Mouse (Mus musculus): ENCODE data around the gene Timm29. TPM values are rescaled to one million over a fixed set of nuclear protein-coding genes. Genes with fewer than 3 reads are reported as not detected.

The Timm29 gene
- polyA plus RNA-seq, 1 experiment, result 17.0 TPM

- H3K4me3 ChIP-seq (ENCODE audit: control insufficient read depth, low read depth, low read length), result no peak overlapping the region
- H3K27me3 ChIP-seq (ENCODE audit: control insufficient read depth, insufficient read depth, low read length), result no peaks in the 10 kb centered on the region
- H3K4me1 ChIP-seq (ENCODE audit: control insufficient read depth, insufficient read depth, low read length), result no peaks in the 10 kb centered on the region; the same call in 1 of the 2 replicates
- TF ChIP-seq POLR2A (IDR thresholded peaks at IDR 0.05; ENCODE audit: control insufficient read depth, low read depth, low read length) (no peak), CTCF (IDR thresholded peaks at IDR 0.05; ENCODE audit: control insufficient read depth, insufficient read depth, insufficient replicate concordance, low read depth, low read length) (no peak)
- no peak overlapping the region for H3K27ac ChIP-seq (ENCODE audit: control insufficient read depth, insufficient read depth, low read depth, low read length)
- no peaks in the 10 kb centered on the region for H3K36me3 ChIP-seq (ENCODE audit: control insufficient read depth, insufficient read depth, low read length)
Measured at GRCm38 (mm10) chr9:21553607-21554273, 38.8 kb upstream of the Timm29 start.

GRCm38 (mm10) chr9:21555198-21555742, 37.3 kb upstream of the Timm29 start:
- Histone ChIP-seq H3K4me3 (ENCODE audit: control insufficient read depth, low read depth, low read length) (no peak overlapping the region), H3K27ac (ENCODE audit: control insufficient read depth, insufficient read depth, low read depth, low read length) (no peak overlapping the region), H3K36me3 (ENCODE audit: control insufficient read depth, insufficient read depth, low read length) (no peaks in the 10 kb centered on the region), H3K4me1 (ENCODE audit: control insufficient read depth, insufficient read depth, low read length) (no peaks in the 10 kb centered on the region; the same call in 1 of the 2 replicates), H3K27me3 (ENCODE audit: control insufficient read depth, insufficient read depth, low read length) (no peaks in the 10 kb centered on the region)
- no peak for TF ChIP-seq CTCF (IDR thresholded peaks at IDR 0.05; ENCODE audit: control insufficient read depth, insufficient read depth, insufficient replicate concordance, low read depth, low read length)
- TF ChIP-seq POLR2A (IDR thresholded peaks at IDR 0.05; ENCODE audit: control insufficient read depth, low read depth, low read length), result no peak

- no peaks in the 10 kb centered on the region for H3K36me3 ChIP-seq (ENCODE audit: control insufficient read depth, insufficient read depth, low read length)
Measured at GRCm38 (mm10) chr9:21556996-21557395, 35.5 kb upstream of the Timm29 start.

GRCm38 (mm10) chr9:21557556-21557955, 35.0 kb upstream of the Timm29 start:
- H3K27me3 ChIP-seq (ENCODE audit: control insufficient read depth, insufficient read depth, low read length), result no peaks in the 10 kb centered on the region
- H3K4me1 ChIP-seq (ENCODE audit: control insufficient read depth, insufficient read depth, low read length), result no peaks in the 10 kb centered on the region; the same call in 1 of the 2 replicates
- TF ChIP-seq POLR2A (IDR thresholded peaks at IDR 0.05; ENCODE audit: control insufficient read depth, low read depth, low read length) (no peak), CTCF (IDR thresholded peaks at IDR 0.05; ENCODE audit: control insufficient read depth, insufficient read depth, insufficient replicate concordance, low read depth, low read length) (no peak)
- H3K36me3 ChIP-seq (ENCODE audit: control insufficient read depth, insufficient read depth, low read length), result no peaks in the 10 kb centered on the region
- H3K4me3 ChIP-seq (ENCODE audit: control insufficient read depth, low read depth, low read length), result no peak overlapping the region
- no peak overlapping the region for H3K27ac ChIP-seq (ENCODE audit: control insufficient read depth, insufficient read depth, low read depth, low read length)

More at GRCm38 (mm10) chr9:21556996-21557395, 35.5 kb upstream of the Timm29 start:
- Histone ChIP-seq H3K4me1 (ENCODE audit: control insufficient read depth, insufficient read depth, low read length) (no peaks in the 10 kb centered on the region; the same call in 1 of the 2 replicates), H3K4me3 (ENCODE audit: control insufficient read depth, low read depth, low read length) (no peak overlapping the region), H3K27me3 (ENCODE audit: control insufficient read depth, insufficient read depth, low read length) (no peaks in the 10 kb centered on the region), H3K27ac (ENCODE audit: control insufficient read depth, insufficient read depth, low read depth, low read length) (no peak overlapping the region)
- TF ChIP-seq CTCF (IDR thresholded peaks at IDR 0.05; ENCODE audit: control insufficient read depth, insufficient read depth, insufficient replicate concordance, low read depth, low read length), result no peak
- TF ChIP-seq POLR2A (IDR thresholded peaks at IDR 0.05; ENCODE audit: control insufficient read depth, low read depth, low read length), result no peak

- H3K4me1 ChIP-seq (ENCODE audit: control insufficient read depth, insufficient read depth, low read length), result no peaks in the 10 kb centered on the region; the same call in 1 of the 2 replicates
- H3K27ac ChIP-seq (ENCODE audit: control insufficient read depth, insufficient read depth, low read depth, low read length), result no peak overlapping the region
- no peak for TF ChIP-seq CTCF (IDR thresholded peaks at IDR 0.05; ENCODE audit: control insufficient read depth, insufficient read depth, insufficient replicate concordance, low read depth, low read length)
- TF ChIP-seq POLR2A (IDR thresholded peaks at IDR 0.05; ENCODE audit: control insufficient read depth, low read depth, low read length), result no peak
- no peaks in the 10 kb centered on the region for H3K27me3 ChIP-seq (ENCODE audit: control insufficient read depth, insufficient read depth, low read length)
- no peaks in the 10 kb centered on the region for H3K36me3 ChIP-seq (ENCODE audit: control insufficient read depth, insufficient read depth, low read length)
- H3K4me3 ChIP-seq (ENCODE audit: control insufficient read depth, low read depth, low read length), result no peak overlapping the region
Measured at GRCm38 (mm10) chr9:21558366-21558765, 34.2 kb upstream of the Timm29 start.

- Histone ChIP-seq H3K4me3 (ENCODE audit: control insufficient read depth, low read depth, low read length) (no peak overlapping the region), H3K36me3 (ENCODE audit: control insufficient read depth, insufficient read depth, low read length) (no peaks in the 10 kb centered on the region), H3K4me1 (ENCODE audit: control insufficient read depth, insufficient read depth, low read length) (no peaks in the 10 kb centered on the region; the same call in 1 of the 2 replicates), H3K27me3 (ENCODE audit: control insufficient read depth, insufficient read depth, low read length) (no peaks in the 10 kb centered on the region), H3K27ac (ENCODE audit: control insufficient read depth, insufficient read depth, low read depth, low read length) (no peak overlapping the region)
- TF ChIP-seq POLR2A (IDR thresholded peaks at IDR 0.05; ENCODE audit: control insufficient read depth, low read depth, low read length), result no peak
Measured at GRCm38 (mm10) chr9:21559151-21559550, 33.4 kb upstream of the Timm29 start.

GRCm38 (mm10) chr9:21564420-21564819, 28.1 kb upstream of the Timm29 start:
- Histone ChIP-seq H3K4me3 (ENCODE audit: control insufficient read depth, low read depth, low read length) (no peak overlapping the region), H3K27ac (ENCODE audit: control insufficient read depth, insufficient read depth, low read depth, low read length) (no peak overlapping the region), H3K27me3 (ENCODE audit: control insufficient read depth, insufficient read depth, low read length) (no peaks in the 10 kb centered on the region), H3K4me1 (ENCODE audit: control insufficient read depth, insufficient read depth, low read length) (no peaks in the 10 kb centered on the region), H3K36me3 (ENCODE audit: control insufficient read depth, insufficient read depth, low read length) (no peaks in the 10 kb centered on the region)
- TF ChIP-seq POLR2A (IDR thresholded peaks at IDR 0.05; ENCODE audit: control insufficient read depth, low read depth, low read length), result no peak
- no peak for TF ChIP-seq CTCF (IDR thresholded peaks at IDR 0.05; ENCODE audit: control insufficient read depth, insufficient read depth, insufficient replicate concordance, low read depth, low read length)
